Mouse (Mus musculus): ENCODE measurements at regions not wholly inside any gene's neighbourhood (a gene's known extent, or its start where the extent isn't known, plus 50 kb on each side); places are given as distances from the start of the nearest gene placed in this dataset.
A peak's percentile ranks its signal among the peaks of the same experiment; 100 is the strongest.

DNA sequence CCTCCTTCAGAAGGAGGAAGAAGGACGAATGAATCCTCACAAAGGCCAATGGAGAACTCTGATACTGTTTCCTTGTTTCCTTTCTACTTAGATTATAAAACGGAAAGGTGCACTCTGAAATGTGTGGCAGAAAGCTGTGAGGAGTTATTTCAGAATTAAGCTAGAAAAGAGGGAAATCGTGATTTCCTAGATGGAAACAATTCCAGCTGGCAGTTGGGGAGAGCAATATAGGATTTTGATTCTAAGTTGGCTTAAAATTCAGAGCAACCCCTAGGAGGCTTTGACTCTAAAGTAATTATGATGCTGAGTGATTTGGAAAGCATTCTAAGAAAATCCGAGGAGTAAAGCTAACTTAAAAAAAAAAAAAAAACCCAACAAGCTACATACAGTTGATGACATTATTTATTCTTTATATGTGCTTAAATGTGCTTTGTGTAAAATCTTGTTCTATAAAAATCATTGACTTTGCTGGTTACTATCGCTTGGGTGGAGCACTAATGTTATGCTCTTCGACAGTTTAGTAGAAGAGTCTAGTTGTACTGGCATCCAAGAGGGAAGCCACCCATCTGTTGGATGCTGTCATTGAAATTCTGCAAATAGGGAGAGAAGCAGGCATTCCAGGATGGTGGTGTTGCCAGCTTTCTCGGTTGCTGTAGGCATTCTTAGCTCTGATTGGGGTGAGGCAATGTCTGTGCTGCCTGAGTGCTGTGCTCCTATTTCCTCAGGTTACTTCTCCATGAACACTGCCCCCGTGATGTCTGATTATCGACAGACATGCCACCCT lies 432.3 kb downstream of the Slc4a3 start:
- 73% methylated on average over 9 of the region's 9 CpGs for WGBS
- Histone ChIP-seq H3K9ac (replicated peaks; ENCODE audit: low read length) (no peak overlapping the region), H3K9me3 (ENCODE audit: low read length) (no peaks in the 10 kb centered on the region), H3K27me3 (ENCODE audit: insufficient read depth, low read length) (no peaks in the 10 kb centered on the region), H3K36me3 (ENCODE audit: insufficient read depth, low read length) (no peaks in the 10 kb centered on the region), H3K27ac (no peak overlapping the region), H3K4me1 (ENCODE audit: insufficient read depth, low read length) (no peaks in the 10 kb centered on the region), H3K4me2 (ENCODE audit: low read depth, low read length) (no peak overlapping the region), H3K4me3 (ENCODE audit: low read length) (no peak overlapping the region)
- TF ChIP-seq CTCF (IDR thresholded peaks at IDR 0.05; ENCODE audit: low read depth): no peak
- ATAC-seq: no peak
- DNase-seq (ENCODE audit: low spot score): no peak

GRCm38 (mm10) chr1:75983057-75983456 lies 437.0 kb downstream of the Slc4a3 start:
- ATAC-seq: no peak

GRCm38 (mm10) chr1:75983487-75983886 lies 437.4 kb downstream of the Slc4a3 start:
- DNase-seq (ENCODE audit: low spot score) (no peak), ATAC-seq (no peak)
- no peak for TF ChIP-seq CTCF (IDR thresholded peaks at IDR 0.05; ENCODE audit: low read depth)
- H3K9ac ChIP-seq (replicated peaks; ENCODE audit: low read length): no peak overlapping the region
- H3K9me3 ChIP-seq (ENCODE audit: low read length): no peaks in the 10 kb centered on the region
- no peak overlapping the region for H3K27ac ChIP-seq
- H3K4me2 ChIP-seq (ENCODE audit: low read depth, low read length): no peak overlapping the region
- H3K4me3 ChIP-seq (ENCODE audit: low read length): no peak overlapping the region
- WGBS: 89% methylated on average over 3 of the region's 3 CpGs
- H3K36me3 ChIP-seq (ENCODE audit: insufficient read depth, low read length): no peaks in the 10 kb centered on the region
- no peaks in the 10 kb centered on the region for H3K27me3 ChIP-seq (ENCODE audit: insufficient read depth, low read length)
- no peaks in the 10 kb centered on the region for H3K4me1 ChIP-seq (ENCODE audit: insufficient read depth, low read length)

More at GRCm38 (mm10) chr1:75983057-75983456, 437.0 kb downstream of the Slc4a3 start:
- no peak overlapping the region for H3K27ac ChIP-seq
- H3K4me3 ChIP-seq (ENCODE audit: low read length): no peak overlapping the region
- H3K4me2 ChIP-seq (ENCODE audit: low read depth, low read length): no peak overlapping the region
- H3K4me1 ChIP-seq (ENCODE audit: insufficient read depth, low read length): no peaks in the 10 kb centered on the region
- WGBS: 71% methylated on average over 8 of the region's 8 CpGs
- H3K9me3 ChIP-seq (ENCODE audit: low read length): no peaks in the 10 kb centered on the region
- no peaks in the 10 kb centered on the region for H3K27me3 ChIP-seq (ENCODE audit: insufficient read depth, low read length)
- TF ChIP-seq CTCF (IDR thresholded peaks at IDR 0.05; ENCODE audit: low read depth): no peak
- H3K36me3 ChIP-seq (ENCODE audit: insufficient read depth, low read length): no peaks in the 10 kb centered on the region
- H3K9ac ChIP-seq (replicated peaks; ENCODE audit: low read length): no peak overlapping the region
- no peak for DNase-seq (ENCODE audit: low spot score)

DNA sequence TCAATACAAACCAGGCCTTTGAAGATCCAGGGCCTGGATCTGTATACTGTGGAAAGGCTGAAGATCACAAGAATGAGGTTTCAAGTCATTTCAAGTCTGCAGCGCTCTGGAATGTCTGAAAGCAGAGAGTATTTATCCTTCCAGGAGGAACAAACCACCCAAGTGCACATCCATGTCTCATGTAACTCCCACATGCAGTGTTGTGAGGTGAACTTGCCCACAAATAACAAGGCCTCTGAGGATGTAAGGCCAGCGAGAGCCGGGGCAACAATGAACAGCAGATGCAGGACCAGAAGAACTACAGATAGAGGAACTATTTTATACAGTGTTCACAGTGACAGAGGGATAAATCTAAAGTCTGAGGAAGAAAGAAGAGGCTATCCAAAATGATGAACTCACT lies 442.4 kb downstream of the Slc4a3 start:
- no peaks in the 10 kb centered on the region for H3K4me1 ChIP-seq (ENCODE audit: insufficient read depth, low read length)
- H3K4me2 ChIP-seq (ENCODE audit: low read depth, low read length): no peak overlapping the region
- ATAC-seq (no peak), DNase-seq (ENCODE audit: low spot score) (no peak)
- H3K27ac ChIP-seq: no peak overlapping the region
- H3K4me3 ChIP-seq (ENCODE audit: low read length): no peak overlapping the region
- no peak overlapping the region for H3K9ac ChIP-seq (replicated peaks; ENCODE audit: low read length)
- H3K27me3 ChIP-seq (ENCODE audit: insufficient read depth, low read length): no peaks in the 10 kb centered on the region
- H3K9me3 ChIP-seq (ENCODE audit: low read length): no peaks in the 10 kb centered on the region
- TF ChIP-seq CTCF (IDR thresholded peaks at IDR 0.05; ENCODE audit: low read depth): no peak
- 79% methylated on average over 3 of the region's 3 CpGs for WGBS
- no peaks in the 10 kb centered on the region for H3K36me3 ChIP-seq (ENCODE audit: insufficient read depth, low read length)

- no peak overlapping the region for H3K27ac ChIP-seq
- WGBS: 91% methylated on average over 3 of the region's 3 CpGs
- H3K4me1 ChIP-seq (ENCODE audit: insufficient read depth, low read length): no peaks in the 10 kb centered on the region
- DNase-seq (ENCODE audit: low spot score): no peak
- no peak for ATAC-seq
- no peak overlapping the region for H3K4me3 ChIP-seq (ENCODE audit: low read length)
- H3K9ac ChIP-seq (replicated peaks; ENCODE audit: low read length): no peak overlapping the region
- no peaks in the 10 kb centered on the region for H3K36me3 ChIP-seq (ENCODE audit: insufficient read depth, low read length)
- no peaks in the 10 kb centered on the region for H3K9me3 ChIP-seq (ENCODE audit: low read length)
- no peak overlapping the region for H3K4me2 ChIP-seq (ENCODE audit: low read depth, low read length)
- H3K27me3 ChIP-seq (ENCODE audit: insufficient read depth, low read length): no peaks in the 10 kb centered on the region
- TF ChIP-seq CTCF (IDR thresholded peaks at IDR 0.05; ENCODE audit: low read depth): no peak
Observed at GRCm38 (mm10) chr1:75992039-75992438, 446.0 kb downstream of the Slc4a3 start.

- TF ChIP-seq CTCF (IDR thresholded peaks at IDR 0.05; ENCODE audit: low read depth): no peak
- 76% methylated on average over 3 of the region's 3 CpGs for WGBS
- H3K4me2 ChIP-seq (ENCODE audit: low read depth, low read length): no peak overlapping the region
- no peaks in the 10 kb centered on the region for H3K4me1 ChIP-seq (ENCODE audit: insufficient read depth, low read length)
- H3K9ac ChIP-seq (replicated peaks; ENCODE audit: low read length): no peak overlapping the region
- H3K27ac ChIP-seq: no peak overlapping the region
- DNase-seq (ENCODE audit: low spot score) (no peak), ATAC-seq (no peak)
- H3K9me3 ChIP-seq (ENCODE audit: low read length): no peaks in the 10 kb centered on the region
- no peaks in the 10 kb centered on the region for H3K27me3 ChIP-seq (ENCODE audit: insufficient read depth, low read length)
- H3K36me3 ChIP-seq (ENCODE audit: insufficient read depth, low read length): no peaks in the 10 kb centered on the region
- H3K4me3 ChIP-seq (ENCODE audit: low read length): no peak overlapping the region
Observed at GRCm38 (mm10) chr1:75997222-75997621, 451.2 kb downstream of the Slc4a3 start.

GRCm38 (mm10) chr1:76001124-76001523 lies 455.1 kb downstream of the Slc4a3 start:
- TF ChIP-seq CTCF (IDR thresholded peaks at IDR 0.05; ENCODE audit: low read depth): no peak
- Histone ChIP-seq H3K27ac (no peak overlapping the region), H3K9me3 (ENCODE audit: low read length) (no peaks in the 10 kb centered on the region), H3K4me2 (ENCODE audit: low read depth, low read length) (no peak overlapping the region), H3K4me1 (ENCODE audit: insufficient read depth, low read length) (no peaks in the 10 kb centered on the region), H3K4me3 (ENCODE audit: low read length) (no peak overlapping the region), H3K36me3 (ENCODE audit: insufficient read depth, low read length) (no peaks in the 10 kb centered on the region), H3K27me3 (ENCODE audit: insufficient read depth, low read length) (no peaks in the 10 kb centered on the region), H3K9ac (replicated peaks; ENCODE audit: low read length) (no peak overlapping the region)
- WGBS: 55% methylated on average over 9 of the region's 9 CpGs
- DNase-seq (ENCODE audit: low spot score): peak; percentile 77
- ATAC-seq: no peak
